Mouse (Mus musculus): ENCODE results near the gene Ppip5k1. TPM values are rescaled to one million over a fixed set of nuclear protein-coding genes. Genes with fewer than 3 reads are reported as not detected.

Gene Ppip5k1
- polyA plus RNA-seq, 1 experiment from 2014 or later, result 23.2 TPM

DNA sequence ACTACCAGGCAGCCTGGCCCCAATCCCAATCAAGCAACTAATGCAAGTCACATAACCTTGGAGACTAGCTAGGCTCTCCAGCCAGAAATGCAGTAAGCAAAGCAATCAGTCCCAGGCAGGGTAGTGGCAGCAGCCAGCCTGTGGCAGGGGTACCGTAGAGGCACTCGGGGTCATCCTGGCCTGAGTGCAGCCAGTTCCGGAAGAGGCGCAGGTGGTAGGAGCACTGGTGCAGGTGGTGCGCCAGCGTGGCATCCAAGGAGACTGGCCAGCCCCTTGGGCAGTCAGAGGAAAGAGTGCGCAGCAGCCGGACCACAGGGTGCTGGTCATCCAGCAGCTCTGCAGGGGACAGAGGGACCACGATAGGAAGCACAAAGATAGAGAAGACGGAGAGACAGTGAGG lies 32.2 kb downstream of the Ppip5k1 start:
- H3K9ac ChIP-seq (ENCODE audit: low read depth, low read length), result no peak overlapping the region
- peaks cover 8% of the 10 kb centered on the region for H3K36me3 ChIP-seq (ENCODE audit: control insufficient read depth, insufficient read depth, low read length)
- 91% methylated on average over 10 of the region's 10 CpGs for WGBS
- no peaks in the 10 kb centered on the region for H3K27me3 ChIP-seq (replicated peaks; ENCODE audit: control insufficient read depth, insufficient read depth, low read length)
- H3K9me3 ChIP-seq (ENCODE audit: control insufficient read depth, low read length), result no peaks in the 10 kb centered on the region
- H3K27ac ChIP-seq (ENCODE audit: low read depth, low read length), result no peak overlapping the region
- ATAC-seq, result no peak
- H3K4me3 ChIP-seq (ENCODE audit: low read length), result no peak overlapping the region
- H3K4me2 ChIP-seq (ENCODE audit: low read length), result no peak overlapping the region
- H3K4me1 ChIP-seq (ENCODE audit: control insufficient read depth, insufficient read depth, low read depth, low read length), result no peaks in the 10 kb centered on the region

- no peaks in the 10 kb centered on the region for H3K27me3 ChIP-seq (replicated peaks; ENCODE audit: control insufficient read depth, insufficient read depth, low read length)
- no peak overlapping the region for H3K4me3 ChIP-seq (ENCODE audit: low read length)
- H3K9me3 ChIP-seq (ENCODE audit: control insufficient read depth, low read length), result no peaks in the 10 kb centered on the region
- no peaks in the 10 kb centered on the region for H3K4me1 ChIP-seq (ENCODE audit: control insufficient read depth, insufficient read depth, low read depth, low read length)
- ATAC-seq, result no peak
- no peak overlapping the region for H3K27ac ChIP-seq (ENCODE audit: low read depth, low read length)
- 77% methylated on average over 8 of the region's 8 CpGs for WGBS
- no peak overlapping the region for H3K4me2 ChIP-seq (ENCODE audit: low read length)
- peaks cover 9% of the 10 kb centered on the region for H3K36me3 ChIP-seq (ENCODE audit: control insufficient read depth, insufficient read depth, low read length)
- no peak overlapping the region for H3K9ac ChIP-seq (ENCODE audit: low read depth, low read length)
Measured at GRCm38 (mm10) chr2:121316278-121316677, 38.9 kb downstream of the Ppip5k1 start.

DNA sequence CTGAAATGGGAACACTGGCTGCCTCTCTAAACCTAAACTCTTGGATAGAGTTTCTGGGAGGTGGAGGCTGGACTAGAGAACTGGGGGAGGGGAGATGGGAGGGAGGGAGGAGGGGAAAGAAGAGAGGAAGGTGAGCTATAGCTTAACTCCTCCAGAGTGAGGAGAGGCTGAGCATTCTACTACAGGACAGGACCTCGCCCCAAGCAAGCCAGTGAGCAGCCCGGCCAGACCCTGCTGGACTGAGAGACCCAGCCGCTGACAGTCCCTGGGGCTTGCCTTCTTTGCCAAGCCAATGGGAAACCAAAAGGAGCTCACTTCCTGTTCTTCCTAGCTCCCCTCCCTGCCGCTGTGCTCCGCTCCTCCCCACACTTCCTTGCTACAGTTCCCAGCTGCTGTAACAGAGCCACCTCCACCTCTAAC lies 46.2 kb downstream of the Ppip5k1 start:
- no peaks in the 10 kb centered on the region for H3K4me1 ChIP-seq (ENCODE audit: control insufficient read depth, insufficient read depth, low read depth, low read length)
- H3K4me2 ChIP-seq (ENCODE audit: low read length), result no peak overlapping the region
- WGBS, result 44% methylated on average over 5 of the region's 5 CpGs
- H3K27me3 ChIP-seq (replicated peaks; ENCODE audit: control insufficient read depth, insufficient read depth, low read length), result no peaks in the 10 kb centered on the region
- no peak overlapping the region for H3K4me3 ChIP-seq (ENCODE audit: low read length)
- peaks cover 10% of the 10 kb centered on the region for H3K36me3 ChIP-seq (ENCODE audit: control insufficient read depth, insufficient read depth, low read length)
- H3K27ac ChIP-seq (ENCODE audit: low read depth, low read length), result no peak overlapping the region
- H3K9me3 ChIP-seq (ENCODE audit: control insufficient read depth, low read length), result no peaks in the 10 kb centered on the region
- no peak overlapping the region for H3K9ac ChIP-seq (ENCODE audit: low read depth, low read length)
- ATAC-seq, result no peak

DNA sequence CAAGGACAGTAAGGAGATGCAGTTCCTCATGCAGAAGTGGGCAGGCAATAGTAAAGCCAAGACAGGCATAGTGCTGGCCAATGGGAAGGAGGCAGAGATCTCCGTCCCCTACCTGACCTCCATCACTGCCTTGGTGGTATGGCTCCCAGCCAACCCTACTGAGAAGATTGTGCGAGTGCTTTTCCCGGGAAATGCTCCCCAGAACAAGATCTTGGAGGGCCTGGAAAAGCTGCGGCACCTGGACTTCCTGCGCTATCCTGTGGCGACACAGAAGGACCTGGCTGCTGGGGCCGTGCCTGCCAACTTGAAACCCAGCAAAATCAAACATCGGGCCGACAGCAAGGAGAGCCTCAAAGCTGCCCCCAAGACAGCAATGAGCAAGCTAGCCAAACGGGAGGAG lies 55.2 kb downstream of the Ppip5k1 start:
- Histone ChIP-seq H3K4me1 (ENCODE audit: control insufficient read depth, insufficient read depth, low read depth, low read length) (peaks cover 22% of the 10 kb centered on the region), H3K4me2 (ENCODE audit: low read length) (no peak overlapping the region), H3K4me3 (ENCODE audit: low read length) (no peak overlapping the region), H3K27ac (ENCODE audit: low read depth, low read length) (no peak overlapping the region), H3K36me3 (ENCODE audit: control insufficient read depth, insufficient read depth, low read length) (peaks cover 51% of the 10 kb centered on the region), H3K9me3 (ENCODE audit: control insufficient read depth, low read length) (no peaks in the 10 kb centered on the region), H3K27me3 (replicated peaks; ENCODE audit: control insufficient read depth, insufficient read depth, low read length) (no peaks in the 10 kb centered on the region), H3K9ac (ENCODE audit: low read depth, low read length) (no peak overlapping the region)
- ATAC-seq, result no peak
- WGBS, result 82% methylated on average over 10 of the region's 10 CpGs

DNA sequence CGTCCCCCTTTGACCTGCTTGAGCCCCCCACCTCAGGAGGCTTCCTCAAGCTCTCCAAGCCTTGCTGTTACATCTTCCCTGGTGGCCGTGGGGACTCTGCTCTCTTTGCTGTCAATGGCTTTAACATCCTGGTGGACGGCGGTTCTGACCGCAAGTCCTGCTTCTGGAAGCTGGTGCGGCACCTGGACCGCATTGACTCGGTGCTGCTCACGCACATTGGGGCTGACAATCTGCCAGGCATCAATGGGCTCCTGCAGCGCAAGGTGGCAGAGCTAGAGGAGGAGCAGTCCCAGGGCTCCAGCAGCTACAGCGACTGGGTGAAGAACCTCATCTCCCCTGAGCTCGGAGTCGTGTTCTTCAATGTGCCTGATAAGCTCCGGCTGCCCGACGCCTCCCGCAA lies 55.7 kb downstream of the Ppip5k1 start:
- peaks cover 28% of the 10 kb centered on the region for H3K4me1 ChIP-seq (ENCODE audit: control insufficient read depth, insufficient read depth, low read depth, low read length)
- 90% methylated on average over 17 of the region's 17 CpGs for WGBS
- no peak for ATAC-seq
- H3K27ac ChIP-seq (ENCODE audit: low read depth, low read length), result no peak overlapping the region
- H3K9me3 ChIP-seq (ENCODE audit: control insufficient read depth, low read length), result no peaks in the 10 kb centered on the region
- peaks cover 46% of the 10 kb centered on the region for H3K36me3 ChIP-seq (ENCODE audit: control insufficient read depth, insufficient read depth, low read length)
- H3K4me2 ChIP-seq (ENCODE audit: low read length), result no peak overlapping the region
- no peaks in the 10 kb centered on the region for H3K27me3 ChIP-seq (replicated peaks; ENCODE audit: control insufficient read depth, insufficient read depth, low read length)
- H3K9ac ChIP-seq (ENCODE audit: low read depth, low read length), result no peak overlapping the region
- H3K4me3 ChIP-seq (ENCODE audit: low read length), result no peak overlapping the region

DNA sequence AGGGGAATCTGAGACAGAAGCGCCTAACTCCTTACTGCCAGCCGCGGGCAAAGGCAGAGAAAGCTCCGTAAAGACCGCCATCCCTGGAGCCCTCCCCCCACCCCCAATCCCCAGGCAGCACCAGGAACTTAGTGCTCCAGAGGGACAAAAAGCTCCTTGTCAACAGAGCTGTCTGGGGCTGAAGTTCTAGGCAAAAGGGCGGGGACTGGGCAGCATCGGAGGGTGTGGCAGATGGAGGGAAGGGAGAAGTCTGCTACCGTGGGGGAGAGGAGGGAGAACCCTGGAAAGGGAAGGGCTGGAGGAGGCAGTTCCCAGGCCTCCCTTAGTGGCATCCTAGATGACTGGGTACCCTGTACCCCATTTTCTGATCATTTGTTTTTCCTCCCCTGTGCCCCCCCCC lies 57.1 kb downstream of the Ppip5k1 start:
- Histone ChIP-seq H3K4me3 (ENCODE audit: low read length) (peak overlapping the region; percentile 69), H3K27me3 (replicated peaks; ENCODE audit: control insufficient read depth, insufficient read depth, low read length) (no peaks in the 10 kb centered on the region), H3K4me2 (ENCODE audit: low read length) (peak overlapping the region; percentile 73), H3K4me1 (ENCODE audit: control insufficient read depth, insufficient read depth, low read depth, low read length) (peaks cover 38% of the 10 kb centered on the region), H3K9ac (ENCODE audit: low read depth, low read length) (no peak overlapping the region; the same call in 1 of the 2 replicates), H3K9me3 (ENCODE audit: control insufficient read depth, low read length) (no peaks in the 10 kb centered on the region), H3K27ac (ENCODE audit: low read depth, low read length) (no peak overlapping the region), H3K36me3 (ENCODE audit: control insufficient read depth, insufficient read depth, low read length) (peaks cover 36% of the 10 kb centered on the region)
- no peak for ATAC-seq
- WGBS, result 6% methylated on average over 8 of the region's 8 CpGs

DNA sequence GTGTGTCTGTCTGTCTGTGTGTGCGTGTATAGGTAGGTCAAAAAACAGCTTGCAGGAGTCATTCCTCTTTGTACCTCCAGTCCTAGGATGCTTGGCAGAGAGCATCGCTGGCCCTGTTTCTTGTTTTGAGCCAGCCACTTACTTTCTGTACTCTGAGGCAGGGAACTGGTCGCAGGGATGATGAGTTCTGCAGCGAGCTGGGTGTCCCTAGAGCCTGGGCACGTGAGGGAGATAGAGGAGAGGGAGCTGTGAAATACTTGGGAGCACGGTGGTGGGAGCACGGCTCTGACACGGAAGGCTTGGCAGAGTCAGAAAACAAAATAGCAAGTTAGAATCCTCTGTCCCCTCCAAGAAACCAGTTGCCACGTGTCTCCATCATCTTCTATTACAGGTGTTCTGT lies 57.5 kb downstream of the Ppip5k1 start:
- peaks cover 38% of the 10 kb centered on the region for H3K4me1 ChIP-seq (ENCODE audit: control insufficient read depth, insufficient read depth, low read depth, low read length)
- no peak for ATAC-seq
- H3K4me2 ChIP-seq (ENCODE audit: low read length), result peak overlapping the region; percentile 73
- H3K9ac ChIP-seq (ENCODE audit: low read depth, low read length), result no peak overlapping the region; the same call in 1 of the 2 replicates
- no peaks in the 10 kb centered on the region for H3K9me3 ChIP-seq (ENCODE audit: control insufficient read depth, low read length)
- H3K27me3 ChIP-seq (replicated peaks; ENCODE audit: control insufficient read depth, insufficient read depth, low read length), result no peaks in the 10 kb centered on the region
- peaks cover 32% of the 10 kb centered on the region for H3K36me3 ChIP-seq (ENCODE audit: control insufficient read depth, insufficient read depth, low read length)
- H3K27ac ChIP-seq (ENCODE audit: low read depth, low read length), result no peak overlapping the region
- 7% methylated on average over 9 of the region's 9 CpGs for WGBS
- H3K4me3 ChIP-seq (ENCODE audit: low read length), result peak overlapping the region; percentile 69

- no peaks in the 10 kb centered on the region for H3K9me3 ChIP-seq (ENCODE audit: control insufficient read depth, low read length)
- peak overlapping the region; percentile 69 for H3K4me3 ChIP-seq (ENCODE audit: low read length)
- no peak for ATAC-seq
- 7% methylated on average over 6 of the region's 6 CpGs for WGBS
- H3K9ac ChIP-seq (ENCODE audit: low read depth, low read length), result peak overlapping the region; percentile 80
- peaks cover 24% of the 10 kb centered on the region for H3K36me3 ChIP-seq (ENCODE audit: control insufficient read depth, insufficient read depth, low read length)
- peak overlapping the region; percentile 73 for H3K4me2 ChIP-seq (ENCODE audit: low read length)
- peak overlapping the region; percentile 89 for H3K27ac ChIP-seq (ENCODE audit: low read depth, low read length)
- no peaks in the 10 kb centered on the region for H3K27me3 ChIP-seq (replicated peaks; ENCODE audit: control insufficient read depth, insufficient read depth, low read length)
- H3K4me1 ChIP-seq (ENCODE audit: control insufficient read depth, insufficient read depth, low read depth, low read length), result peaks cover 38% of the 10 kb centered on the region
Measured at GRCm38 (mm10) chr2:121296754-121297231, 58.4 kb downstream of the Ppip5k1 start.

GRCm38 (mm10) chr2:121295608-121296571 lies 59.3 kb downstream of the Ppip5k1 start:
- Histone ChIP-seq H3K9me3 (ENCODE audit: control insufficient read depth, low read length) (no peaks in the 10 kb centered on the region), H3K4me3 (ENCODE audit: low read length) (peak overlapping the region; percentile 69), H3K36me3 (ENCODE audit: control insufficient read depth, insufficient read depth, low read length) (peaks cover 15% of the 10 kb centered on the region), H3K9ac (ENCODE audit: low read depth, low read length) (peak overlapping the region; percentile 80), H3K4me1 (ENCODE audit: control insufficient read depth, insufficient read depth, low read depth, low read length) (peaks cover 40% of the 10 kb centered on the region), H3K27me3 (replicated peaks; ENCODE audit: control insufficient read depth, insufficient read depth, low read length) (no peaks in the 10 kb centered on the region), H3K27ac (ENCODE audit: low read depth, low read length) (peak overlapping the region; percentile 89), H3K4me2 (ENCODE audit: low read length) (peak overlapping the region; percentile 73)
- 0% methylated on average over 13 of the region's 15 CpGs for WGBS
- peak; percentile 51 for ATAC-seq

All from hindbrain, embryonic 16.5 days (tissue).